Mouse (Mus musculus): ENCODE data around the gene Gm12800. TPM values are rescaled to one million over a fixed set of nuclear protein-coding genes. Genes with fewer than 3 reads are reported as not detected.

The Gm12800 gene
- not detected for total RNA-seq (2023)

GRCm38 (mm10) chr4:101908821-101909220 lies at the start of gene Gm12800:
Gm12800 (plus strand) TSS chr4:101909121.

GRCm38 (mm10) chr4:101893656-101894420 lies 15.1 kb upstream of the Gm12800 start, which contains the start of gene C130073F10Rik:
C130073F10Rik (minus strand) TSS chr4:101893789.

GRCm38 (mm10) chr4:101940107-101940506 lies 31.2 kb downstream of the Gm12800 start, which contains the start of gene Gm12794:
Gm12794 (plus strand) TSS chr4:101940407.

Other genes with a start within 250 kb of the Gm12800 start
- 1 to 10 TPM; 3.2 to 7.2 TPM for gene Lepr, start 191.7 kb upstream of the Gm12800 start, total RNA-seq (2023)
- gene B020004J07Rik, start 65.1 kb upstream of the Gm12800 start, total RNA-seq (2023) = not detected
- not detected for gene C130073F10Rik, start 15.3 kb upstream of the Gm12800 start, total RNA-seq (2023)
- not detected for gene Gm12794, start 31.3 kb downstream of the Gm12800 start, total RNA-seq (2023)
- gene Gm12790, start 71.9 kb downstream of the Gm12800 start, total RNA-seq (2023) = not detected
- gene Gm12789, start 77.5 kb downstream of the Gm12800 start, total RNA-seq (2023) = not detected
- 100 to 1,000 TPM; 202 to 258 TPM for gene Pde4b, start 178.4 kb downstream of the Gm12800 start, total RNA-seq (2023)